Mouse (Mus musculus) olfactory bulb, adult 2 months (tissue): ENCODE data around the gene Dguok.

Experiments used
- CTCF ChIP-seq: fragments of 200-500 bp; IDR thresholded peaks from 2 replicates; pipeline ENCODE4 v1.5.1; 2012; ENCODE audit warnings: low read depth, mild to moderate bottlenecking, low read length, moderate library complexity; ENCODE audit not compliant: insufficient read depth
- POLR2A ChIP-seq: fragments of 200-500 bp; IDR thresholded peaks from 2 replicates; pipeline ENCODE4 v1.6.1; 2012; ENCODE audit warnings: mild to moderate bottlenecking, low read depth, low read length, moderate library complexity; ENCODE audit not compliant: insufficient read depth

DNA sequence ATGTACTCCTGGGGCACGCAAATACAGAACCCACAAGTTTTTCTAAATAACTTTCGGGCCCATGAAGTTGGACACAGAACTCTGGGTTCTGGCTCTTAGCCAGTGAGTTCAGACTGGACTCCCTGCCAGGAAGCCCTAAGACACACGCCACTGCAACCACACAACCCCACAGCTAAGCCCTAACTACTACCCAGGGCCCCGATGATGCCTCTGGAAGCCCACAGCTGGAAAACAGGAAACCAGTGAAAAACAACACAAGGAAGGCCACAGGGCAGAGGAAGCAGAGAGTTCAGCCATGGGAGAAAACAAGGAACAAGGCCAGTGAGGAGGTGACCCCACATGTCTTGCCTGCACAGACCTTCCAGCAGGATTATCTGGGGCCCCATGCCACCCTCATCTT lies 73.2 kb downstream of the Dguok start:
- TF ChIP-seq CTCF = no peak
- TF ChIP-seq POLR2A = no peak
